Mouse (Mus musculus) olfactory bulb, adult 2 months (tissue): ENCODE measurements around the gene Slc35f6.

Experiments used
- CTCF ChIP-seq: fragments of 200-500 bp; IDR thresholded peaks from 2 replicates; pipeline ENCODE4 v1.5.1; 2012; ENCODE audit warnings: low read depth, mild to moderate bottlenecking, low read length, moderate library complexity; ENCODE audit not compliant: insufficient read depth
- POLR2A ChIP-seq: fragments of 200-500 bp; IDR thresholded peaks from 2 replicates; pipeline ENCODE4 v1.6.1; 2012; ENCODE audit warnings: mild to moderate bottlenecking, low read depth, low read length, moderate library complexity; ENCODE audit not compliant: insufficient read depth

GRCm38 (mm10) chr5:30626331-30627105 lies 21.2 kb upstream of the Slc35f6 start:
- TF ChIP-seq CTCF = no peak
- no peak for TF ChIP-seq POLR2A
